Mouse (Mus musculus) leukemia stem cell, adult 10-12 weeks (primary cell): Measurements from ENCODE around the gene Ttc37. TPM values are rescaled to one million over a fixed set of nuclear protein-coding genes. Genes with fewer than 3 reads are reported as not detected.

Experiments used
- polyA plus RNA-seq: library from polyadenylated mRNA; stranded (reverse); fragments of >175 nt; gene quantifications from 2 replicates; pipeline ENCODE4 v1.2.3, GENCODE M21; 2012; ENCODE audit warnings: low replicate concordance

Ttc37 gene
- 1.0 and 2.6 TPM in 2 replicates for polyA plus RNA-seq

GRCm38 (mm10) chr13:76098493-76099303, at the start of gene Ttc37, which contains the start of gene Arsk:
Gene Ttc37 (plus strand): TSS chr13:76098734.
Gene Arsk (minus strand): TSS chr13:76098660.

GRCm38 (mm10) chr13:76056896-76057266, 41.7 kb upstream of the Ttc37 start, which contains the start of gene Gpr150:
Gene Gpr150 (minus strand): TSS chr13:76056996.

Other genes with a start within 250 kb of the Ttc37 start
- gene Rhobtb3, start 154.8 kb upstream of the Ttc37 start, polyA plus RNA-seq, result 1.6 and 2.6 TPM in 2 replicates
- not detected in 2 replicates for gene Spata9, start 131.6 kb upstream of the Ttc37 start, polyA plus RNA-seq
- 0.48 and 4.4 TPM in 2 replicates for gene Rfesd, start 80.0 kb upstream of the Ttc37 start, polyA plus RNA-seq
- 2.9 and 3.0 TPM in 2 replicates for gene Gpr150, start 41.7 kb upstream of the Ttc37 start, polyA plus RNA-seq
- gene Arsk, start 74 bp upstream of the Ttc37 start, polyA plus RNA-seq, result 0.08 and 1.6 TPM in 2 replicates
- not detected in 2 replicates for gene Fam81b, start 206.3 kb downstream of the Ttc37 start, polyA plus RNA-seq